Mouse (Mus musculus) thymus, adult 2 months (tissue): ENCODE results near the gene Tmem213. TPM values are rescaled to one million over a fixed set of nuclear protein-coding genes. Genes with fewer than 3 reads are reported as not detected.

ENCODE experiments used
- DNase-seq: peaks from one replicate; pipeline ENCODE4 v3.0.0; 2021
- H3K27ac ChIP-seq: fragments of 200-500 bp; 2 replicates; pipeline ENCODE4 v1.5.1; 2012; ENCODE audit warnings: low read length, control low read depth; ENCODE audit not compliant: control insufficient read depth, insufficient read depth
- H3K27me3 ChIP-seq: fragments of 200-500 bp; 2 replicates; pipeline ENCODE4 v1.6.1; 2012; ENCODE audit warnings: mild to moderate bottlenecking, low read length, moderate library complexity, mixed read lengths; ENCODE audit not compliant: control insufficient read depth, insufficient read depth
- H3K36me3 ChIP-seq: fragments of 200-500 bp; 2 replicates; pipeline ENCODE4 v1.6.1; 2012; ENCODE audit warnings: mild to moderate bottlenecking, low read length, moderate library complexity; ENCODE audit not compliant: control insufficient read depth, insufficient read depth
- H3K4me1 ChIP-seq: fragments of 200-500 bp; replicated peaks from 2 replicates; pipeline ENCODE4 v1.6.1; 2012; ENCODE audit warnings: low read length; ENCODE audit not compliant: control insufficient read depth, insufficient read depth
- H3K4me3 ChIP-seq: fragments of 200-500 bp; 2 replicates; pipeline ENCODE4 v1.5.1; 2012; ENCODE audit warnings: mild to moderate bottlenecking, low read length, control low read depth, moderate library complexity; ENCODE audit not compliant: control insufficient read depth, insufficient read depth
- CTCF ChIP-seq: fragments of 200-500 bp; IDR thresholded peaks from 2 replicates; pipeline ENCODE4 v1.5.1; 2012; ENCODE audit warnings: mild to moderate bottlenecking, control low read depth, low read length, moderate library complexity, borderline replicate concordance; ENCODE audit not compliant: control insufficient read depth, poor library complexity, insufficient read depth; ENCODE audit errors: extremely low read depth
- POLR2A ChIP-seq: fragments of 200-500 bp; IDR thresholded peaks from 2 replicates; pipeline ENCODE4 v1.6.1; 2012; ENCODE audit warnings: mild to moderate bottlenecking, low read length, control low read depth, moderate library complexity; ENCODE audit not compliant: control insufficient read depth, poor library complexity, insufficient read depth; ENCODE audit errors: extremely low read depth
- WGBS: fragments of 180-500 bp; shearing (Covaris S2); methylation state at CpG from one replicate; pipeline ENCODE4 v1.1.7; 2018; 5-methylcytosine and 5-hydroxymethylcytosine counted together
- polyA plus RNA-seq: library from polyadenylated mRNA; depleted of rRNA; stranded (reverse); fragments of >200 nt; gene quantifications from 2 replicates; pipeline ENCODE4 v1.2.3, GENCODE M21; 2012; rRNA removed

The Tmem213 gene
- polyA plus RNA-seq: 0.38 TPM in 1 of 2 replicates, not detected in the other

- Histone ChIP-seq H3K27me3 (no peaks in the 10 kb centered on the region), H3K4me1 (no peaks in the 10 kb centered on the region), H3K36me3 (no peaks in the 10 kb centered on the region), H3K4me3 (no peak within 1 kb of the TSS), H3K27ac (no peak within 1 kb of the TSS)
- WGBS: 62% methylated on average over 9 of the region's 9 CpGs
- TF ChIP-seq POLR2A (no peak), CTCF (no peak)
- no peak for DNase-seq
These were observed at the start of gene Tmem213 for GRCm38 (mm10) chr6:38109160-38109795. Gene Tmem213, plus strand, starts transcription at chr6:38109255.

- Histone ChIP-seq H3K27me3 (no peaks in the 10 kb centered on the region), H3K4me1 (peaks cover 15% of the 10 kb centered on the region), H3K36me3 (no peaks in the 10 kb centered on the region), H3K4me3 (no peak overlapping the region), H3K27ac (no peak overlapping the region)
- TF ChIP-seq CTCF: no peak
- WGBS: 5% methylated on average over 2 of the region's 2 CpGs
- no peak for DNase-seq
These were observed 44.4 kb upstream of the Tmem213 start for GRCm38 (mm10) chr6:38064621-38065020.

- TF ChIP-seq POLR2A (no peak), CTCF (no peak)
- H3K4me3 ChIP-seq: no peak overlapping the region
- H3K4me1 ChIP-seq: peaks cover 15% of the 10 kb centered on the region
- H3K27ac ChIP-seq: no peak overlapping the region
- H3K36me3 ChIP-seq: no peaks in the 10 kb centered on the region
- H3K27me3 ChIP-seq: no peaks in the 10 kb centered on the region
- no peak for DNase-seq
- WGBS: 52% methylated on average over 3 of the region's 3 CpGs
These were observed 43.9 kb upstream of the Tmem213 start for GRCm38 (mm10) chr6:38065122-38065500.

GRCm38 (mm10) chr6:38065501-38066122, 43.4 kb upstream of the Tmem213 start:
- TF ChIP-seq POLR2A (no peak), CTCF (no peak)
- H3K27ac ChIP-seq: no peak overlapping the region
- DNase-seq: no peak
- peak overlapping the region; percentile 19; the same call in 1 of the 2 replicates for H3K4me3 ChIP-seq
- H3K36me3 ChIP-seq: no peaks in the 10 kb centered on the region
- no peaks in the 10 kb centered on the region for H3K27me3 ChIP-seq
- 33% methylated on average over 11 of the region's 11 CpGs for WGBS
- peaks cover 15% of the 10 kb centered on the region for H3K4me1 ChIP-seq

GRCm38 (mm10) chr6:38066215-38066614, 42.8 kb upstream of the Tmem213 start:
- Histone ChIP-seq H3K4me3 (no peak overlapping the region), H3K27ac (no peak overlapping the region), H3K4me1 (peaks cover 15% of the 10 kb centered on the region), H3K27me3 (no peaks in the 10 kb centered on the region), H3K36me3 (no peaks in the 10 kb centered on the region)
- DNase-seq: peak; percentile 45
- TF ChIP-seq CTCF (no peak), POLR2A (no peak)
- 2% methylated on average over 5 of the region's 5 CpGs for WGBS

GRCm38 (mm10) chr6:38071256-38071655, 37.8 kb upstream of the Tmem213 start:
- no peak for DNase-seq
- no peak overlapping the region for H3K4me3 ChIP-seq
- H3K4me1 ChIP-seq: no peaks in the 10 kb centered on the region
- TF ChIP-seq POLR2A: no peak
- H3K27me3 ChIP-seq: no peaks in the 10 kb centered on the region
- no peak overlapping the region for H3K27ac ChIP-seq
- 96% methylated on average over 4 of the region's 4 CpGs for WGBS
- no peaks in the 10 kb centered on the region for H3K36me3 ChIP-seq

GRCm38 (mm10) chr6:38072137-38072796, 36.8 kb upstream of the Tmem213 start:
- H3K36me3 ChIP-seq: no peaks in the 10 kb centered on the region
- no peak overlapping the region for H3K27ac ChIP-seq
- no peaks in the 10 kb centered on the region for H3K27me3 ChIP-seq
- no peak for DNase-seq
- H3K4me3 ChIP-seq: no peak overlapping the region
- H3K4me1 ChIP-seq: no peaks in the 10 kb centered on the region
- TF ChIP-seq CTCF (no peak), POLR2A (no peak)
- 94% methylated on average over 5 of the region's 5 CpGs for WGBS
